Mouse (Mus musculus) liver, embryonic 13.5 days (tissue): ENCODE measurements around the gene Tnip1. TPM values are rescaled to one million over a fixed set of nuclear protein-coding genes. Genes with fewer than 3 reads are reported as not detected.

ENCODE experiments used
- ATAC-seq: fragments of 200-750 bp; cut with Nextera tagmentation; 2 replicates; pipeline ENCODE4 v1.8.0; 2017; ENCODE audit warnings: low read depth, mild to moderate bottlenecking, moderate number of reproducible peaks, moderate library complexity
- DNase-seq: peaks from one replicate; pipeline ENCODE4 v3.0.0; 2022
- H3K27ac ChIP-seq: fragments of 300-500 bp; sonication (generic); 2 replicates; pipeline ENCODE4 v1.5.1; 2015; ENCODE audit warnings: moderate library complexity, mild to moderate bottlenecking, inconsistent platforms
- H3K27me3 ChIP-seq: fragments of 300-500 bp; sonication (generic); 2 replicates; pipeline ENCODE4 v1.6.1; 2015; ENCODE audit warnings: mild to moderate bottlenecking, inconsistent platforms
- H3K36me3 ChIP-seq: fragments of 300-500 bp; sonication (generic); 2 replicates; pipeline ENCODE4 v1.6.1; 2015; ENCODE audit warnings: mild to moderate bottlenecking, inconsistent platforms
- H3K4me1 ChIP-seq: fragments of 300-500 bp; sonication (generic); replicated peaks from 2 replicates; pipeline ENCODE4 v1.6.1; 2015; ENCODE audit warnings: inconsistent platforms
- H3K4me2 ChIP-seq: fragments of 300-500 bp; sonication (generic); 2 replicates; pipeline ENCODE4 v1.6.1; 2015; ENCODE audit warnings: inconsistent platforms, mild to moderate bottlenecking, moderate library complexity
- H3K4me3 ChIP-seq: fragments of 300-500 bp; sonication (generic); replicated peaks from 2 replicates; pipeline ENCODE4 v1.5.1; 2015; ENCODE audit warnings: mild to moderate bottlenecking, inconsistent platforms
- H3K9ac ChIP-seq: fragments of 300-500 bp; sonication (generic); 2 replicates; pipeline ENCODE4 v1.6.1; 2015; ENCODE audit warnings: mild to moderate bottlenecking, inconsistent platforms
- H3K9me3 ChIP-seq: fragments of 300-500 bp; sonication (generic); replicated peaks from 2 replicates; pipeline ENCODE4 v1.6.1; 2016; ENCODE audit warnings: inconsistent platforms
- WGBS: fragments of 180-500 bp; shearing (Covaris S2); methylation state at CpG from one replicate; pipeline ENCODE4 v1.1.7; 2015; ENCODE audit not compliant: insufficient replicate concordance; 5-methylcytosine and 5-hydroxymethylcytosine counted together
- polyA plus RNA-seq: library from polyadenylated mRNA; unstranded; fragments of >200 nt; fragmentation: Nextera tagmentation; extraction: Ambion mirVana; gene quantifications from 2 replicates; pipeline ENCODE4 v1.2.1, GENCODE M21; 2015

Gene Tnip1
- polyA plus RNA-seq, 1 experiment from 2014 or later, result 5.1 TPM

DNA sequence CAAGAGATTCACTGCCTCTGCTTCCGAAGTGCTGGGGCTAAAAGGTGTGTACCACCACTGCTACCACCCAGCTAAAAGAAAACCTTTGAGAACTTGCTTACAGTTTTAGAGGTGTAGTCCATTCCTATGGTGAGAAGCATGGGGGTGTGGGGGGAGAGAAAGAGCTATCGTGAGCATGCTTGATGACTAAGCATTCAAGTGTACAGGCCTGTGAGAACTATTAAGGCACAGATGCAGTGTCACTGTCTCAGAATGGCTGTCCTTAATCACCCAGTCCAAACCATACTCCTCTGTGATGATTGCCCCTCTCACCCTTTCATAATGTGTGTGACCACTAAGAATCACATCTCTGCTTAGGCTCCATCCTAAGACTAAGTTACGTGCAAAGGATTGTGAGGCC, 93.4 kb downstream of the Tnip1 start:
- H3K9ac ChIP-seq, result peak overlapping the region; percentile 32; the same call in 1 of the 2 replicates

DNA sequence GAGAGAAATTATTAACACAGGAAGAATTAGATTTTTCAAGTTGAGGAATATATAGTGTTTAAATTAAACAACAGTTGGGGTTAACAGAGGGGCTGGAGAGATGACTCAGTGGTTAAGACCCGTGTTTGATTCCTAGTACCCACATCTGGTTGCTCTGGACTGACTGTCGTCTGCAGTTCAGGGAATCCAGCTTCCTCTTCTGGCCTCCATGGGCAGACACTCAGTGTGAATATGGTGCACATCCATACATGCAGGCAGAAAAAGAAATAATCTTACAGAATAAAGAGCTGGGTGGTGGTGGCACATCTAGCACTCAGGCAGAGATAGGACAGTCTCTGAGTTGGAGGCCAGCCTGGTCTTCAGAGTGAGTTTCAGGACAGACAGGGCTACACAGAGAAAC, 94.3 kb downstream of the Tnip1 start:
- Histone ChIP-seq H3K9me3 (no peaks in the 10 kb centered on the region), H3K4me2 (peak overlapping the region; percentile 87), H3K4me3 (peak overlapping the region; percentile 82), H3K9ac (peak overlapping the region; percentile 94), H3K4me1 (peaks cover 45% of the 10 kb centered on the region), H3K27me3 (no peaks in the 10 kb centered on the region), H3K36me3 (peaks cover 54% of the 10 kb centered on the region), H3K27ac (peak overlapping the region; percentile 92)
- no peak for ATAC-seq
- no peak for DNase-seq
- WGBS, result 34% methylated on average over 2 of the region's 2 CpGs

More for the DNA sequence above, 93.4 kb downstream of the Tnip1 start:
- H3K36me3 ChIP-seq, result peaks cover 63% of the 10 kb centered on the region
- peak overlapping the region; percentile 92 for H3K27ac ChIP-seq
- no peaks in the 10 kb centered on the region for H3K27me3 ChIP-seq
- WGBS, result 73% methylated on average over 3 of the region's 3 CpGs
- H3K4me1 ChIP-seq, result peaks cover 45% of the 10 kb centered on the region
- H3K4me3 ChIP-seq, result no peak overlapping the region
- no peak for ATAC-seq
- peak overlapping the region; percentile 87 for H3K4me2 ChIP-seq
- DNase-seq, result peak; percentile 25
- H3K9me3 ChIP-seq, result no peaks in the 10 kb centered on the region

DNA sequence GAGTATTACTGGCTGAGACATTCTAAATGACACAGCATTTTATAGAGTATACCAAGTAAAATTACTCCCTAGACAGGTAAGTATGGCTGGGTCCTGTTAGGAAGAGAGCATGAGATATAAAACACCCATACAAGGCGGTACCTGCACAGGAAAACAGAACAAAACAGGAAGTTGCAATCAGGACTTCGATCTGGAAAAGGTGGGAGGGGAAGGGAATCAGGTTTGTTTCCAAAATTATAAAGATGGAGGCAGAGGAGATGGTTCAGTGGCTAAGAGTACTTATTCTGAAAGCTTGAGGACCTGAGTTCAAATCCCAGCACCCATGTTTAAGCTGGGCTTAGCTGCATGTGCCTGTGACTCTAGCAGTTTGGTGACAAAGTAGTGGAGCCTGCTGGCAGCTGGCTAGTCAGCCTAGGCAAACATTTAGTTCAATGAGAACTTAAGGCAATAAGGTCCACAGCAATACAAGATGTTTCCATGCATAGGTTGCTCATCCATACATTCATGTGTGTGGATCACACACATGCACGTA, 94.7 kb downstream of the Tnip1 start:
- DNase-seq (no peak), ATAC-seq (no peak)
- peaks cover 49% of the 10 kb centered on the region for H3K4me1 ChIP-seq
- H3K36me3 ChIP-seq, result peaks cover 51% of the 10 kb centered on the region
- H3K4me2 ChIP-seq, result peak overlapping the region; percentile 87
- WGBS, result 62% methylated on average over 3 of the region's 3 CpGs
- H3K9me3 ChIP-seq, result no peaks in the 10 kb centered on the region
- peak overlapping the region; percentile 82 for H3K4me3 ChIP-seq
- no peaks in the 10 kb centered on the region for H3K27me3 ChIP-seq
- peak overlapping the region; percentile 92 for H3K27ac ChIP-seq
- H3K9ac ChIP-seq, result peak overlapping the region; percentile 94

DNA sequence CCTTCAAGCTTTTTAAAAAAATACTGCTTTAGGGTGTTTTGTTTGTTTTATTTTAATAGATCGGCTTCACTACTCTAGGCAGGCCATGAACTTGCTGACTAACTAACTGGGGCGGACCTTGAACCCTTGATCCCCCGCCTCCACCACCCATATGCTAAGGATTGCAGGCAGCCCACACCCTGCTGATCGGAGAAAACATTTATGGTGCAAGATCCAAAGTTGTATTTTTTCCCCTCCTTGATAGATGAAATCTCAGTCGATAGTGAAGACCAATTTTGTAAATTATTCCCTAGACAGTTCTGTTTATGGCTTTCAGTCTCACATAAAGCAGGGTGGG, 95.7 kb downstream of the Tnip1 start:
- peak; percentile 69 for ATAC-seq
- peak overlapping the region; percentile 87 for H3K4me2 ChIP-seq
- WGBS, result under 1% methylated on average over 5 of the region's 5 CpGs
- peak; percentile 55 for DNase-seq
- H3K27ac ChIP-seq, result peak overlapping the region; percentile 92
- no peaks in the 10 kb centered on the region for H3K9me3 ChIP-seq
- peaks cover 41% of the 10 kb centered on the region for H3K36me3 ChIP-seq
- H3K27me3 ChIP-seq, result no peaks in the 10 kb centered on the region
- H3K4me3 ChIP-seq, result peak overlapping the region; percentile 82
- H3K9ac ChIP-seq, result peak overlapping the region; percentile 94
- peaks cover 53% of the 10 kb centered on the region for H3K4me1 ChIP-seq

DNA sequence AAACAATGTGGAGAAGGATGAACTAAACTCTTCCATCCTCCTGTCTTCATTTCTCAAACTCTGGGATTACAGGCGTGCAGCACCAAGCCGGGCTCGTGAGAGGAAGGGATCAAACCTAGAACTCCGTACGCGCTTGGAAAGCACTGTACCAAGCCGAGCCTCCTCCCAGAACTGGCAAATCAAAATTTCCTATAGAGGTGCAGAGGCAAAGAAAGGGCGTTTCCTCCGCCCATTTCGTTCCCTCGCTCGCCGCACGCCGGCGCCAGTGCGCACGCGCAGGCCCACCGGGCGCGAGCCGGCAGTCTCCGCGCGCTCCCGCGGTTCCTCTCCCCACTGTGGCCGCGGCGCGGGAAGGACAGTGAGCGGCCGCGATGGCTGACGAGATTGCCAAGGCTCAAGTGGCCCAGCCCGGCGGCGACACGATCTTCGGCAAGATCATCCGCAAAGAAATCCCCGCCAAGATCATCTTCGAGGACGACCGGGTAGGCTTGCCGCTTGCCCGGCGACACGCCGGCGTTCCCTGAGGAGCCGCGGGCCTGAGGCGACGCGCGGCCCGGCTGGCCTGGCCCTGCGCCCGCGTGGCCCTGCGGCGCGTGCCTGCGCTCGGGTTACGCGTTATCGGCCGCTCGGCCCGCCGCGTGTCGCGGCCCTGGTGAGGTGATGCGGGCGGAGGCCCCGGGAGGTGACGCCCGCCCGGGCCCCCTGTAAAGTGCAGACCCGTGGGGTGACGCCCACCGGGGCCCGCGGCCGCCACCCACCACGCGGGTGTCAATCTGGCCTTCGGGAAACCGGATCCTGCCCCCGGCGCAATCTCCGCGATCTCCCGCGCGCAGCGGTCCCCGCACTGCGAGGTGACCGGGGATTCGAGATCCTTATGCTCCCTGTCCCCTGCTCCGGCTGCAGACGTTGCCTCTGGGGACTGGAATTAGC, 96.3 kb downstream of the Tnip1 start, which contains the start of gene Hint1:
TSS of gene Hint1 (plus strand) at position 265 of the 930 bp plus-strand sequence.
- peak within 1 kb of the TSS; percentile 82 for H3K4me3 ChIP-seq
- H3K27ac ChIP-seq, result peak within 1 kb of the TSS; percentile 92
- WGBS, result under 1% methylated on average over 107 of the region's 107 CpGs
- peak within 1 kb of the TSS; percentile 94 for H3K9ac ChIP-seq
- no peaks in the 10 kb centered on the region for H3K27me3 ChIP-seq
- peak; percentile 85 for DNase-seq
- peak; percentile 82 for ATAC-seq
- peaks cover 35% of the 10 kb centered on the region for H3K36me3 ChIP-seq
- peaks cover 58% of the 10 kb centered on the region for H3K4me1 ChIP-seq
- H3K9me3 ChIP-seq, result no peaks in the 10 kb centered on the region
- H3K4me2 ChIP-seq, result peak within 1 kb of the TSS; percentile 87

DNA sequence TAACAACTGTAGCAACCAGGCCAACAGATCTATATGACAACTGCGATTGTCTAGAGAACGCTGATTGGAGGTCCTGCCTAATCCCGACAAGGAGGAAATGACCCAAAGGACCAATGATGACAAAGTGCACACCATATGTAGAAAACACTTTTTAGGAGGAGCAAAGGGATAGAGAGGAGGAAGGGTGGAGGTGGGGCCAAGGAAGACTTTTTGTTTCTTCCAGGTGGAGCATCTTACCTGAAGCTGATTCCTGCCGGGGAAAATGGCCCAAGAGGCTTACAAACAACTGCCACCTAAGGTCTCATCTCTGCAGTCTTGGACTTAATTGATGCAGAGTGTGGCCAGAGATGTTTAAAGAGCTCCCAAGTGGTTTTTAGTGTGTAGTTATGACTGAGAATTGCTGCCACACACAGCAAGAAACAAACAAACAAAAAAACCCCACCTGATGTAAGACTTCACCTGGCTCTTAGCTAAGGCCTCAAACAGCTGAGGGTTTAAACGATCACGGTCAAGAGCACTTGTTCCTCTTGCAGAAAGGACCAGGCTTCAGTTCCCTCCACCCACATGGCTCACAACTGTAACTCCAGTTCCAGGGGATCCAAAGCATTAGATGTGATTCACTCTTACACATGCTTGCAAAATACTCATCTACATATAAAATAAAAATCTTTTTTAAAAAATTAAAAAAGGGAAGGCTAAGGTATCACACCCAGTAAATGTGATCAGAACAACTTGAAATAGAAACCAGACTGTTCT, 97.2 kb downstream of the Tnip1 start:
- DNase-seq, result no peak
- Histone ChIP-seq H3K27me3 (no peaks in the 10 kb centered on the region), H3K4me2 (peak overlapping the region; percentile 87), H3K4me1 (peaks cover 62% of the 10 kb centered on the region), H3K36me3 (peaks cover 27% of the 10 kb centered on the region), H3K9me3 (no peaks in the 10 kb centered on the region), H3K9ac (peak overlapping the region; percentile 94), H3K27ac (peak overlapping the region; percentile 92; the same call in 1 of the 2 replicates), H3K4me3 (peak overlapping the region; percentile 82)
- 61% methylated on average over 6 of the region's 6 CpGs for WGBS
- no peak for ATAC-seq

DNA sequence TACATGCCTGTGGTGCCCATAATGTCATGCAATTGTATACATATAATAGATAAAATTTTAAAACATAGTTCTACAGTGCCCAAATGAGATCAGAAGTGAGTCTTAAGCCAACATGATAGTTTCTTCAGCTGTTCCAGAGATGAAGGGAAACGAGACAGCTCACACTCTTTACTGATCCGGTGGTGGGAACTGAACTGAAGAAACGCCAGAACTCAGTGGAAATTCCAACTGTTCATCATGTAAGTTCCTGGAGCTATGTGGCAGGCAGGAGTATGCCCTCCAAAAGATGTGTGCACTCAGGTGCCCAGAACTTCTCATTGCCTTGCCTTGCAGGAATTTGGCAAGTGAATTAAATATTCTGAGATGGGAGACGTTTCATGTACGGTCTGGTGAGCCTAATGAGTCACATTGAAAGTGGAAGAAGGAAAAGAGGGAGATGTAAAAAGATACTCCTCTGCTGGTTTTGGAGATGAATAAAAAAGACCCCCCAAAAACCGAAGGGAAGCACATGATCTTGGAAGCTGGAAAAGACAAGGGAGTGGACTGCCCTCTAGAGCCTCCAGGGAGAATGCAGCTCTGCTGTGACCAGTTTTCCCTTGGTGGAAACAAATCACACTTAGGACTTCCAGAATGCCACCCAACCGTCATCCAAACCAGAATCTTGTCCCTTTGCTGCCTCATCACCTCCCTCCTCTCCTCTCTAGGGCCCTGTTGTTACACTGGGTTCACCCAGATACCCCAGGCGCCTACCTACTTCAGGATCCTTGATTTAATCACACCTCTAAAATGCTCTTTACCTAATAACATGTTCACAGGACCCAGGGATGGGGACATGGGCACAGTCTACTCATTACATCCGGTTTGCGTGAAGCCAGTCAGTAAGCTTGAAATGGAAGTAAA, 99.8 kb downstream of the Tnip1 start:
- DNase-seq, result peak; percentile 22
- WGBS, result 40% methylated on average over 10 of the region's 10 CpGs

DNA sequence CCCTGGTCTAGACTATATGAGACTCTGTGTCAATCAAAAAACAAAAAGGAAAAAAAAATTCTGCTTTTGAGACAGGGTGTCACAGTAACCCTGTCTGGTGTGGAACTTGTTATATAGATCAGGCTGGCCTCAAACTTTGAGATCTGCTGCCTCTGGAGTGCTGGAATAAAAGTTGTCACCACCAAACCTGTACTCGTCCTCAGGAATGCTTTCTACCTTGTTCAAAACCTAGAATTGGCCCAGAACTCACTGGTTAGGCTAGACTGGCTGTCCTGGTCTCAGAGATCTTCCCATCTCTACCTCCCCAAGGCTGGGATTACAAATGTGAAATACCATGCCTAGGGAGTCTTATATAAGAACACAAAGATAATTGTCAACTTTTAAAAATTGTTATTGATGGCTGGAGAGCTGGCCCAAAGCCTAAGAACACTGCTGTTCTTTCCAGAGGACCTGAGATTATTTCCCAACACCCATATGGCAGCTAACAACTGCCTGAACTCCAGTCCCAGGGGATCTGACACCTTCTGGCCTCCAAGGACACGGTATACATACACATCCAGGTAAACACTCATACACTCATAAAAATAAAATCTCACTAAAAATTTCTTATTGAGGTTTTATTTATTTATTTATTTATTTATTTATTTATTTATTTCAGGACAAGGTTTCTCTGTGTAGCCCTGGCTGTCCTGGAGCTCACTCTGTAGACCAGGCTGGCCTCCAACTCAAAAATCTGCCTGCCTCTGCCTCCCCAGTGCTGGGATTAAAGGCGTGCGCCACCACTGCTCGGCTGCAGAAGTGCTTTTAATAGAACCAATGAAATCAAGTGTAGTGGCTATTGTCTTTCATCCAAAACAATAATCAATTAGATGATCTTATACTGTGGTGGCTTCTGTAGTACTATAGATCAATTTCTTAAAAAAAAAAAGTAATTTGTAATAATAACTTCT, 101.0 kb downstream of the Tnip1 start:
- Histone ChIP-seq H3K4me1 (peaks cover 40% of the 10 kb centered on the region), H3K9ac (peak overlapping the region; percentile 72), H3K36me3 (no peaks in the 10 kb centered on the region), H3K9me3 (no peaks in the 10 kb centered on the region), H3K4me2 (peak overlapping the region; percentile 70), H3K4me3 (peak overlapping the region; percentile 74), H3K27ac (peak overlapping the region; percentile 94), H3K27me3 (no peaks in the 10 kb centered on the region)
- ATAC-seq, result no peak
- DNase-seq, result no peak
- WGBS, result 80% methylated on average over 5 of the region's 5 CpGs

More for the DNA sequence above, 99.8 kb downstream of the Tnip1 start:
- no peak for ATAC-seq
- H3K4me1 ChIP-seq, result peaks cover 51% of the 10 kb centered on the region
- H3K9ac ChIP-seq, result no peak overlapping the region
- no peaks in the 10 kb centered on the region for H3K9me3 ChIP-seq
- no peak overlapping the region for H3K4me3 ChIP-seq
- H3K27ac ChIP-seq, result 0 out of 2 replicates have a peak overlapping the region, but pooled peaks have one; percentile 7
- H3K27me3 ChIP-seq, result no peaks in the 10 kb centered on the region
- peaks cover 3% of the 10 kb centered on the region; the same call in 1 of the 2 replicates for H3K36me3 ChIP-seq
- no peak overlapping the region for H3K4me2 ChIP-seq
